Mouse (Mus musculus) heart, embryonic 11.5 days (tissue): ENCODE data around the gene Zmynd19. TPM values are rescaled to one million over a fixed set of nuclear protein-coding genes. Genes with fewer than 3 reads are reported as not detected.
"Not testable (repeated sequence)": the region's sequence is repeated elsewhere in the genome, so short reads cannot be mapped to it uniquely, and the experiment has no call there.

Experiments
- ATAC-seq: fragments of 200-750 bp; cut with Nextera tagmentation; replicated peaks from 2 replicates; pipeline ENCODE4 v1.8.0; 2017; ENCODE audit warnings: moderate library complexity; ENCODE audit not compliant: insufficient number of reproducible peaks, low FRiP score, low TSS enrichment
- H3K27ac ChIP-seq: fragments of 300-500 bp; sonication (generic); 2 replicates; pipeline ENCODE4 v1.5.1; 2014; ENCODE audit warnings: mild to moderate bottlenecking, low read depth, low read length
- H3K27me3 ChIP-seq: fragments of 300-500 bp; sonication (generic); 2 replicates; pipeline ENCODE4 v1.6.1; 2014; ENCODE audit warnings: mild to moderate bottlenecking, low read length, mixed read lengths; ENCODE audit not compliant: control insufficient read depth, insufficient read depth
- H3K36me3 ChIP-seq: fragments of 300-500 bp; sonication (generic); 2 replicates; pipeline ENCODE4 v1.6.1; 2014; ENCODE audit warnings: mild to moderate bottlenecking, low read length, moderate library complexity, mixed read lengths; ENCODE audit not compliant: control insufficient read depth, insufficient read depth
- H3K4me1 ChIP-seq: fragments of 300-500 bp; sonication (generic); 2 replicates; pipeline ENCODE4 v1.6.1; 2014; ENCODE audit warnings: low read length; ENCODE audit not compliant: control insufficient read depth, insufficient read depth
- H3K4me2 ChIP-seq: fragments of 300-500 bp; sonication (generic); 2 replicates; pipeline ENCODE4 v1.6.1; 2014; ENCODE audit warnings: mild to moderate bottlenecking, moderate library complexity
- H3K4me3 ChIP-seq: fragments of 300-500 bp; sonication (generic); 2 replicates; pipeline ENCODE4 v1.5.1; 2014; ENCODE audit warnings: low read depth, low read length
- H3K9ac ChIP-seq: fragments of 300-500 bp; sonication (generic); 2 replicates; pipeline ENCODE4 v1.6.1; 2014; ENCODE audit warnings: mild to moderate bottlenecking, low read depth, low read length, moderate library complexity
- H3K9me3 ChIP-seq: fragments of 300-500 bp; sonication (generic); replicated peaks from 2 replicates; pipeline ENCODE4 v1.6.1; 2016; ENCODE audit warnings: low read length; ENCODE audit not compliant: control insufficient read depth
- WGBS: fragments of 180-500 bp; shearing (Covaris S2); extraction: QIAGEN DNeasy Blood & Tissue Kit; methylation state at CpG from one replicate; pipeline ENCODE4 v1.1.7; 2014; ENCODE audit not compliant: insufficient replicate concordance; 5-methylcytosine and 5-hydroxymethylcytosine counted together
- polyA plus RNA-seq: library from polyadenylated mRNA; unstranded; fragments of >200 nt; fragmentation: Nextera tagmentation; extraction: Ambion mirVana; gene quantifications from 2 replicates; pipeline ENCODE4 v1.2.1, GENCODE M21; 2014

Gene Zmynd19
- polyA plus RNA-seq, 1 experiment from 2014 or later = 12.5 TPM

DNA sequence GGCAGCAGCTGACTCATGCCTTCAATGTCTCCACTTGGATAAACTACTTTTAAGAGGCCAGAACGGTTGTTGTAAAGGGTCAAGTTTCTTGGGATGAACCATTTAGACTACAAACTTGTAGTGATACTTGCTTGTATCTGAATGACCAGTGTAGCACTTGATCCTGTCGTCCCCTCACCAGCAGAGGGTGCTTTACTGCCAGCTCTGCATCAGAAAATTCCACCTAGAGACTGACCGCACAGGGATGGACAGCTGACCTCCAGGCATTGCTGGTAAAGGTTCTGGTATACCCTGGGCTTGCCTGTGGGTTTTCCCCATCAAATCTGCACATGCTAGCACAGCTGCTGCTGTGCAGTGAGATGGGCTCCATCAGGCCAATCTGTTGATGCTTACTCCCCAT lies 11.3 kb downstream of the Zmynd19 start:
- Histone ChIP-seq H3K4me1 (peaks cover 6% of the 10 kb centered on the region; the same call in 1 of the 2 replicates), H3K27me3 (no peaks in the 10 kb centered on the region), H3K4me3 (no peak overlapping the region), H3K9ac (no peak overlapping the region), H3K36me3 (peaks cover 11% of the 10 kb centered on the region), H3K9me3 (no peaks in the 10 kb centered on the region), H3K4me2 (no peak overlapping the region), H3K27ac (no peak overlapping the region)
- ATAC-seq = no peak
- 32% methylated on average over 3 of the region's 3 CpGs for WGBS

DNA sequence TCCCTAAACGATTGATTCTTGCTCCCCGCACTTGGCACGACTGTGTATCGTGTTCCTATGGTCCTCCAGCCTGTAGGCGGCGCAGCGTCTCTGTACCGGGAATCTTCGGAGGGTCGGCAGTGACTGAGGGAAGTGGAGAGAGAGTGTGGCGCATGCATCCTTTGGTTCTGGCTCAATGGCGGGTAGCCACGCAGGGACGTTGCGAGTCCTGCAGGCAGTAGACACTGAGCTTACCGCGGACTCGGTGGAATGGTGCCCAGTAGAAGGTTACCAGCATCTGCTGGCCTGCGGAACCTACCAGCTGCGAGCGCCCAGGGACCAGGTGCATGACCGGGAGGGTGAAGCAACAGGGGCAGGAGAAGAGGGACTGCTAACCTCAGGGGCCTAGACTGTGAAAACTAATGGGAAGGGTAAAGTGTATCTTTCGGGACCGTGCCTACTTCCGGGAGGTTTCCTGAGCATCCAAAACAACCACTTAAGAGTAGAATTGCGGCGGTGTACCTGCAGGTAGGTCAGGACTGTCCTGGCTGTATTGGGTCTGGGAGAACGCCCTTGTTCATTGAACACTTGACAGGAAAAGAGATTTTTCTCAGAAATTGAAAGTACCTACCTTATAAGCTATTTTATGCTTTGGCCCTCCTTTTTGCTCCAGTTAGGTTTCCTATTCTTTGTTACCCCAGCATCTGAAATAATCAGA lies 12.9 kb downstream of the Zmynd19 start, which contains the start of gene Dph7:
TSS of gene Dph7 (plus strand) at position 97 of the 697 bp plus-strand sequence.
- Histone ChIP-seq H3K4me3 (peak within 1 kb of the TSS; percentile 74), H3K9ac (peak within 1 kb of the TSS; percentile 89), H3K27ac (no peak within 1 kb of the TSS), H3K4me2 (peak within 1 kb of the TSS; percentile 71), H3K27me3 (no peaks in the 10 kb centered on the region), H3K36me3 (peaks cover 13% of the 10 kb centered on the region), H3K9me3 (no peaks in the 10 kb centered on the region), H3K4me1 (peaks cover 6% of the 10 kb centered on the region; the same call in 1 of the 2 replicates)
- 2% methylated on average over 28 of the region's 28 CpGs for WGBS
- peak; percentile 75 for ATAC-seq

DNA sequence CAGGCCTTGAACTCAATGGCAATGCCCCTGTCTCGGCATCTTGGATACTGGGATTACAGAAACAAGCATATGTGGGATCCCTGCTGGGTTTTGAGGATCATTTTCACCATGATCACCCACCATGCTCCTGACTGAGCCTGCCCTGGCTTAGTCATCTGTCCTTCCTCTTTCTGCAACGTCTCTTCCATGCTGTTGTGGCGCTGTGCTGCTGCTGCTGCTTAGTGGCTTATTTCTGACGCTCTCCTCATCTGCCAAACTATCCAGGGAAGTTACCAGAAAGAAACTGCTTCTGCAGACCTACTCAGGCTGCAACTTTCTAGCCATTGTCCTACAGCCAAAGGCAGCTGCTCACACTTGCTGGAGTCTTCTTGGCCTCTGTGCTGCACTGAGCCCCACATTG lies 20.8 kb downstream of the Zmynd19 start:
- peaks cover 30% of the 10 kb centered on the region for H3K36me3 ChIP-seq
- H3K4me3 ChIP-seq = no peak overlapping the region
- H3K4me2 ChIP-seq = no peak overlapping the region
- no peaks in the 10 kb centered on the region for H3K27me3 ChIP-seq
- no peak overlapping the region for H3K9ac ChIP-seq
- H3K27ac ChIP-seq = no peak overlapping the region
- WGBS = 81% methylated on average over 4 of the region's 4 CpGs
- no peaks in the 10 kb centered on the region for H3K9me3 ChIP-seq
- peaks cover 11% of the 10 kb centered on the region for H3K4me1 ChIP-seq
- no peak for ATAC-seq

DNA sequence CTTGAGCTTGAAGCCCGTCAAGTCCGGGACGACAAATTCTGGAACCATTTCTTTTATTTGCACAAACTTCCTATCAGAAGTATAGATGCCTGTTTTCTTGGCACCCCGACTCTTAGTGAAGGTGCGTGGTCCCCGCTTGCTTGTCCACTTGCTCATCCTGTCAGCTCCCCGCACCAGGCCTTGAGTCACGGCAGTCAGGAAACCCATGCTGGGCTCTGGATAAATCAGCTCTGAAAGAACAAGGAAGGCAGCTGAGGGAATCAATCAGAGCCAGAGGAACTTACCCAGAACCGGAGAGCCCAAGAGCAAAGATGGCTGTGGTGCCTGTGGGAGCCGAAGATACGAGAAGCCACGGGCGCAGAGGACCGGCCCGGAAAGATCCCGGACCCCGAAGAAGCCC lies 24.9 kb downstream of the Zmynd19 start:
- not testable (repeated sequence) for H3K9me3 ChIP-seq, ATAC-seq, H3K27me3 ChIP-seq
- Histone ChIP-seq H3K27ac (peak overlapping the region; percentile 85), H3K4me3 (peak overlapping the region; percentile 83), H3K4me2 (peak overlapping the region; percentile 99), H3K9ac (peak overlapping the region; percentile 74), H3K36me3 (peaks cover 17% of the 10 kb centered on the region), H3K4me1 (peaks cover 11% of the 10 kb centered on the region)
- WGBS = under 1% methylated on average over 17 of the region's 17 CpGs

DNA sequence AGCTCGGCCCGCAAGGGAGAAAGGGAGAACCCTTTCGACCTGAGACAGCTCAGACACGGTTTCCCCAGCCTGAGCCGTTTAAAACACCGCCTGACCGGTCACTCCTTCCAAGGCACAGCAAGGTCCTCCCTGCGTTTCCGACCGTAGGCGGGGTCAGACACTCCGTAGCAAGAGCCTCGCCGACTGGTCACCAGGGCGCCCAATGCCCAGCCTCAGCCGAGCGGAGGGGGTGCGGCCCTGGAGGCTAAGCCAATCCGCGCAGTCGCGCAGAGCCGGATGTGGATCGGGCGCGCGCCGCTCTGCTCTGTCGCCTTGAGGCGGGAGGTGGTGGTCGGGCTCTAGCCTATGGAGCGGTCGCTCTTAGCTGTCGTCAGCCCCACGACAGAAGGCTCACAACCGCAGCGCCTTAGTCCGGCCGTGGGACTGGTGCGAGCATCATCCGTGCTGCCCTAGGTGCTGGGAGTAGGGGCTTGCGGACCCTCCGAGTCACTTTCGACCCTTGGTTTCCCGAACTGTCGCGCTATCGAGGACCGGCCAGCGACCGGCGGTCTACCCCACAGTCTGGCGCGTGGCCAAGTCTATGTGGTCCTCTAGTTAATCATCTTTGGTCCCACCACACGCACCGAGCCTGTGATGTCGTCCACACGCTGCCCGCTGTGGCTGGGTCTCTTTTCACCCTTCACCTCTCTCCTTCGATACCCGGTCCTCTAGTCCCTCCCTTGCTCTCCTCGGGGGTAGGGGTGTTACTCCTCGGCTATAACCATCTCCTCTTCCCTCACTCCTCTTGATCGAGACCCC lies 25.5 kb downstream of the Zmynd19 start, which contains the start of gene Mrpl41:
TSS of gene Mrpl41 (minus strand) at position 193 of the 798 bp plus-strand sequence.
- H3K4me1 ChIP-seq = peaks cover 11% of the 10 kb centered on the region
- ATAC-seq = peak; percentile 97
- peaks cover 12% of the 10 kb centered on the region for H3K36me3 ChIP-seq
- H3K9me3 ChIP-seq = no peaks in the 10 kb centered on the region
- H3K27ac ChIP-seq = peak within 1 kb of the TSS; percentile 95
- H3K9ac ChIP-seq = peak within 1 kb of the TSS; percentile 74
- H3K4me2 ChIP-seq = peak within 1 kb of the TSS; percentile 99
- WGBS = under 1% methylated on average over 64 of the region's 64 CpGs
- no peaks in the 10 kb centered on the region for H3K27me3 ChIP-seq
- H3K4me3 ChIP-seq = peak within 1 kb of the TSS; percentile 83

DNA sequence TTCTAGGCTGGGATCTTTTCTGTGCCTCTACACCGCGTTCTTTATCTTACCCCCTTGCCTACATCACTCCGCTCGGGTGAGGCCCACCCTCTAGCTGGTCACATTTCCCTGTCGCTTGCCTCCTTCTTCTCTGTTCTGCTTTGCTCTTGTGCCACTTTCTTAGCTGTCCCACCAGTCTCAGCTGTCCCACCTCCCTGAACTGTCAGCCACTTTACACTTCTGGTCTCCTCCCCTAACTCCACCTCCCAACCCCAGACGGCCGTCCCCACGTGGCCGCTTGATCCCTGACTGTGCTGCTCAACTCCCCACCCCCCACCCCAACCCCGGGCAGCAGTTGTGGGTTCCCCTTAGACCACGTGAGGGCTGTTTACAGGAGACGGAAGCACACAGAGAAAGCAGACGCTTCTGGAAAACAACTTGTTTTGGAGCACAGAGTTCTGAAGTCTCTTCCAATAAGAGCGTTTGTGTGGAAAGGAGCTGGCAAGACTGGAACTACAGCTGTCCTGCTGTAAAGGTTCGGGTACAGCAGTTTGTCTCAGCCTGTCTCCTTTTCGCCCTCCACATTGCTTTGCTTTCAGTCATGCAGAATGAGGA lies 26.2 kb downstream of the Zmynd19 start, which contains the start of gene Pnpla7:
TSS of gene Pnpla7 (plus strand) at position 330 of the 594 bp plus-strand sequence.
- Histone ChIP-seq H3K36me3 (peaks cover 9% of the 10 kb centered on the region), H3K9ac (peak within 1 kb of the TSS; percentile 74), H3K4me2 (peak within 1 kb of the TSS; percentile 99), H3K27ac (peak within 1 kb of the TSS; percentile 95), H3K4me3 (peak within 1 kb of the TSS; percentile 83), H3K9me3 (no peaks in the 10 kb centered on the region), H3K4me1 (peaks cover 11% of the 10 kb centered on the region), H3K27me3 (no peaks in the 10 kb centered on the region)
- WGBS = under 1% methylated on average over 16 of the region's 16 CpGs
- peak; percentile 78 for ATAC-seq

DNA sequence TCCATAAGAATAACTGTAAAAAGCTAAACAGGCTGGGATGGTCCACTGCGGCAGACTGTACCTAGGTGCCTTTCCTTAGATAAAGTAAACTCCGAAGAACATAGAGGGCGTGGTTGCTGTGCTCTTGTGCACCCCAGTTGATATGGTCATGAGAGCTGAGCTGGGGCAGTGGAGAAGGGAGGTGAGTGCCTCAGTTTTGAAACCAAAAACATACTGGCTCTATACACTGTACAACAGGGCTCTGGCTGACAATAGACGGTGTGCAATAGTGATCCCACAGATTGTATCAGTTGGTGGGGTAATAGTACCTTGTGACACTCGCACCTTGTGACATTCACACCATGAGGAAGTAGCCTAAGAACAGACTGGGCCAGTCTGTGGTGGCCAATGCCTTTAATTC lies 27.4 kb downstream of the Zmynd19 start:
- Histone ChIP-seq H3K27me3 (no peaks in the 10 kb centered on the region), H3K9ac (no peak overlapping the region), H3K27ac (no peak overlapping the region; the same call in 1 of the 2 replicates), H3K4me2 (peak overlapping the region; percentile 99), H3K9me3 (no peaks in the 10 kb centered on the region), H3K4me3 (peak overlapping the region; percentile 83), H3K4me1 (peaks cover 11% of the 10 kb centered on the region), H3K36me3 (peaks cover 4% of the 10 kb centered on the region; the same call in 1 of the 2 replicates)
- ATAC-seq = no peak
- 83% methylated on average over 5 of the region's 5 CpGs for WGBS

DNA sequence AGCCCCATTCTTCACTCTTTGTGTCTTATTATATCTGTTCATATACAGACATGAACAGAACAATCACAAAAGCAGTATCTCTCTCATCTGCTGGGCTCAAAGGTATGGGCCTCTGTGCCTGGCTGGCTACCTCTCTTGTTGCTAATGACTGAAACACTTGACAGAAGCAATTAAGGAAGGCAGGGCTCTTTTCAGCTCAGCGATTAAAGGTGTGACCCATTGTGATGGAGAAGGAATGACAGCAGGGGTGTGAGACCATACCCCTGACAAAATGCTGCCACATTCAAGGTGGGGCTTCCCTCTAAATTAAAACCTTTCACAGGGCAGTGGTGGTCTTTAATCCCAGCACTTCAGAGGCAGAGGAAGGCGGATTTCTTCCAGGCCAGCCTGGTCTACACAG lies 38.2 kb downstream of the Zmynd19 start:
- Histone ChIP-seq H3K4me2 (no peak overlapping the region), H3K9ac (no peak overlapping the region), H3K9me3 (no peaks in the 10 kb centered on the region), H3K4me1 (no peaks in the 10 kb centered on the region), H3K4me3 (no peak overlapping the region), H3K27ac (no peak overlapping the region), H3K36me3 (no peaks in the 10 kb centered on the region), H3K27me3 (no peaks in the 10 kb centered on the region)
- no peak for ATAC-seq
- 51% methylated on average over 2 of the region's 2 CpGs for WGBS
